Mouse (Mus musculus) heart, adult 2 months (tissue): ENCODE measurements around the gene Pole2. TPM values are rescaled to one million over a fixed set of nuclear protein-coding genes. Genes with fewer than 3 reads are reported as not detected.
"Not testable (repeated sequence)": the region's sequence is repeated elsewhere in the genome, so short reads cannot be mapped to it uniquely, and the experiment has no call there.

ENCODE experiments used
- DNase-seq, 2 experiments: peaks; one replicate each; pipeline ENCODE4 v3.0.0; 2021
- H3K27ac ChIP-seq: fragments of 200-600 bp; 2 replicates; pipeline ENCODE4 v1.8.1; 2022
- H3K27me3 ChIP-seq: fragments of 200-500 bp; 2 replicates; pipeline ENCODE4 v1.6.1; 2012; ENCODE audit warnings: mild to moderate bottlenecking, low read length, inconsistent platforms, mixed read lengths; ENCODE audit not compliant: control insufficient read depth, insufficient read depth
- H3K36me3 ChIP-seq: fragments of 200-500 bp; 2 replicates; pipeline ENCODE4 v1.6.1; 2012; ENCODE audit warnings: low read length, inconsistent platforms; ENCODE audit not compliant: control insufficient read depth, insufficient read depth
- H3K4me1 ChIP-seq: fragments of 200-500 bp; 2 replicates; pipeline ENCODE4 v1.6.1; 2011; ENCODE audit warnings: low read length; ENCODE audit not compliant: control insufficient read depth, insufficient read depth
- H3K4me3 ChIP-seq: fragments of 200-600 bp; 2 replicates; pipeline ENCODE4 v1.8.1; 2022
- H3K79me2 ChIP-seq: fragments of 200-500 bp; replicated peaks from 2 replicates; pipeline ENCODE4 v1.6.1; 2012; ENCODE audit warnings: mild to moderate bottlenecking, inconsistent platforms, low read length, moderate library complexity, mixed read lengths; ENCODE audit not compliant: control insufficient read depth, insufficient read depth
- H3K9ac ChIP-seq: fragments of 200-500 bp; 2 replicates; pipeline ENCODE4 v1.6.1; 2012; ENCODE audit warnings: low read depth, mild to moderate bottlenecking, control low read depth, inconsistent platforms, low read length, mixed read lengths
- CTCF ChIP-seq: fragments of 200-600 bp; IDR thresholded peaks from 2 replicates; pipeline ENCODE4 v1.8.1; 2022; ENCODE audit warnings: antibody characterized with exemption, mild to moderate bottlenecking, moderate library complexity
- EP300 ChIP-seq: fragments of 200-500 bp; IDR thresholded peaks from 2 replicates; pipeline ENCODE4 v1.6.1; 2011; ENCODE audit warnings: low read depth, low read length, control low read depth; ENCODE audit not compliant: insufficient read depth
- POLR2A ChIP-seq: fragments of 200-500 bp; IDR thresholded peaks from 2 replicates; pipeline ENCODE4 v1.6.1; 2011; ENCODE audit warnings: mild to moderate bottlenecking, low read depth, low read length, control low read depth; ENCODE audit not compliant: insufficient read depth
- WGBS: fragments of 180-500 bp; shearing (Covaris S2); methylation state at CpG from one replicate; pipeline ENCODE4 v1.1.7; 2018; 5-methylcytosine and 5-hydroxymethylcytosine counted together
- intact Hi-C: fragments of 180-260 bp; cut with DNase I; formaldehyde crosslinking; loops from one replicate; pipeline ENCODE4 v1.15.1; 2025
- polyA plus RNA-seq: library from polyadenylated mRNA; depleted of rRNA; stranded (reverse); fragments of >200 nt; gene quantifications from 2 replicates; pipeline ENCODE4 v1.2.3, GENCODE M21; 2012
- total RNA-seq, 2 experiments: library from RNA; stranded (reverse); gene quantifications; 2 replicates each; pipeline ENCODE4 v1.2.3; 2021

Pole2 gene
- total and polyA plus RNA-seq, 3 experiments = 0.27 to 1.00 (median 0.63) TPM

- TF ChIP-seq POLR2A (no peak), EP300 (no peak), CTCF (no peak)
- no peak for DNase-seq
- WGBS = 53% methylated on average over 3 of the region's 3 CpGs
These were observed 63.1 kb downstream of the Pole2 start for GRCm38 (mm10) chr12:69164904-69165303.

GRCm38 (mm10) chr12:69163586-69163985, 64.4 kb downstream of the Pole2 start:
- H3K27ac ChIP-seq, H3K4me1 ChIP-seq, intact Hi-C loops, H3K27me3 ChIP-seq, H3K36me3 ChIP-seq, H3K4me3 ChIP-seq, H3K9ac ChIP-seq, DNase-seq, H3K79me2 ChIP-seq: not testable (repeated sequence)
- WGBS = 81% methylated on average over 4 of the region's 4 CpGs

More at GRCm38 (mm10) chr12:69164904-69165303, 63.1 kb downstream of the Pole2 start:
- Histone ChIP-seq H3K4me3 (no peak overlapping the region), H3K4me1 (no peaks in the 10 kb centered on the region), H3K27ac (no peak overlapping the region), H3K9ac (no peak overlapping the region), H3K36me3 (no peaks in the 10 kb centered on the region), H3K79me2 (no peaks in the 10 kb centered on the region), H3K27me3 (no peaks in the 10 kb centered on the region)
- intact Hi-C loops = no loop called here

DNA sequence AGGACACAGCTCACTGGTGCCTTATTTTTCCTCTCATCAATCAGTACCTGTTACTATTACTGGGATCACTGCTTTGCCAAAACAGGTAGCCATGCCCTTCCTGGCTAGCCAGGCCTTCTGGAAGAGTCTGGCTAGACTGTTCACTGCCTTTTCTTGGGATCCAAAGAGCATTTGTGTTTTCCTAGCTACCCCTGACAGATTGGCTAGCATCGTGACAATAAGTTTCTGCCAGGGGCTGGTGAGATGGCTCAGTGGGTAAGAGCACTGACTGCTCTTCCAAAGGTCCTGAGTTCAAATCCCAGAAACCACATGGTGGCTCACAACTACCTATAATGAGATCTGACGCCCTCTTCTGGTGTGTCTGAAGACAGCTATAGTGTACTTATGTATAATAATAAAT, 67.3 kb downstream of the Pole2 start:
- not testable (repeated sequence) for DNase-seq, H3K27me3 ChIP-seq
- 81% methylated on average over 2 of the region's 2 CpGs for WGBS

GRCm38 (mm10) chr12:69159578-69159940, 68.4 kb downstream of the Pole2 start:
- H3K27ac ChIP-seq = peak overlapping the region; percentile 52; the same call in 1 of the 2 replicates
- WGBS = 3% methylated on average over 9 of the region's 9 CpGs
- H3K4me3 ChIP-seq = no peak overlapping the region
- peak; percentile 85 for TF ChIP-seq CTCF
- no peak for TF ChIP-seq POLR2A
- no peak overlapping the region for H3K9ac ChIP-seq
- H3K79me2 ChIP-seq = no peaks in the 10 kb centered on the region
- H3K36me3 ChIP-seq = peaks cover 16% of the 10 kb centered on the region
- no peaks in the 10 kb centered on the region for H3K27me3 ChIP-seq
- DNase-seq = peak; percentile 28 to 36
- intact Hi-C loops = loop anchor here (2.0 kb wide), 1 partner anchor 25 kb away; the partner anchor contains the start of genes Mgat2 and Rpl36al
- peaks cover 3% of the 10 kb centered on the region; the same call in 1 of the 2 replicates for H3K4me1 ChIP-seq

More for the DNA sequence above, 67.3 kb downstream of the Pole2 start:
- peaks cover 16% of the 10 kb centered on the region for H3K36me3 ChIP-seq
- intact Hi-C loops, H3K79me2 ChIP-seq, H3K9ac ChIP-seq, H3K27ac ChIP-seq, H3K4me3 ChIP-seq, H3K4me1 ChIP-seq: not testable (repeated sequence)

- H3K4me1 ChIP-seq, H3K27me3 ChIP-seq, H3K79me2 ChIP-seq: not testable (repeated sequence)
- Histone ChIP-seq H3K9ac (peak within 1 kb of the TSS; percentile 73), H3K36me3 (peaks cover 16% of the 10 kb centered on the region), H3K4me3 (peak within 1 kb of the TSS; percentile 79), H3K27ac (peak within 1 kb of the TSS; percentile 96)
- DNase-seq = peak; percentile 97 to 99
- WGBS = under 1% methylated on average over 57 of the region's 68 CpGs
- TF ChIP-seq EP300 = 0 out of 2 replicates have a peak, but pooled peaks have one; percentile 2
- TF ChIP-seq POLR2A = peak; percentile 96
- intact Hi-C loops = loop anchor here (2.0 kb wide), 1 partner anchor 26 kb away; the partner anchor contains the start of genes Mgat2 and Rpl36al
These were observed 69.0 kb downstream of the Pole2 start, which contains the start of gene Rps29 for GRCm38 (mm10) chr12:69158765-69159577. Gene Rps29 (minus strand): TSS chr12:69159186.

GRCm38 (mm10) chr12:69158366-69158764, 69.6 kb downstream of the Pole2 start:
- intact Hi-C loops = loop anchor here (2.0 kb wide), 1 partner anchor 26 kb away; the partner anchor contains the start of genes Mgat2 and Rpl36al
- WGBS = under 1% methylated on average over 19 of the region's 19 CpGs
- TF ChIP-seq EP300 = no peak
- TF ChIP-seq CTCF = no peak
- no peak for TF ChIP-seq POLR2A

More at GRCm38 (mm10) chr12:69158366-69158764, 69.6 kb downstream of the Pole2 start:
- Histone ChIP-seq H3K36me3 (peaks cover 16% of the 10 kb centered on the region), H3K79me2 (no peaks in the 10 kb centered on the region), H3K4me1 (peaks cover 3% of the 10 kb centered on the region; the same call in 1 of the 2 replicates), H3K27ac (peak overlapping the region; percentile 96), H3K9ac (peak overlapping the region; percentile 73), H3K27me3 (no peaks in the 10 kb centered on the region), H3K4me3 (peak overlapping the region; percentile 79)
- no peak for DNase-seq
